Mouse (Mus musculus): ENCODE measurements around the gene Slc22a14.

- TF ChIP-seq POLR2A (IDR thresholded peaks at IDR 0.05; ENCODE audit: extremely low read depth, insufficient read depth, low read length) (no peak), CTCF (IDR thresholded peaks at IDR 0.05; ENCODE audit: low read depth, low read length) (no peak)
Measured at GRCm38 (mm10) chr9:119340212-119340580, 25.2 kb downstream of the Slc22a14 start.
